Mouse (Mus musculus): ENCODE results near the gene Kcnd3. TPM values are rescaled to one million over a fixed set of nuclear protein-coding genes. Genes with fewer than 3 reads are reported as not detected.

Gene Kcnd3
- total RNA-seq, 2 experiments from 2014 or later = 0.70 to 0.88 TPM

GRCm38 (mm10) chr3:105520446-105520845 is 68.3 kb downstream of the Kcnd3 start:
- no peak for DNase-seq (ENCODE audit: low spot score in 2 of 2)

GRCm38 (mm10) chr3:105521178-105521631 is 69.1 kb downstream of the Kcnd3 start:
- DNase-seq (ENCODE audit: low spot score in 2 of 2) = no peak

GRCm38 (mm10) chr3:105521639-105522038 is 69.5 kb downstream of the Kcnd3 start:
- DNase-seq (ENCODE audit: low spot score in 2 of 2) = no peak

GRCm38 (mm10) chr3:105528860-105529259 is 76.7 kb downstream of the Kcnd3 start:
- DNase-seq (ENCODE audit: low spot score in 2 of 2) = no peak

- DNase-seq (ENCODE audit: low spot score in 2 of 2) = no peak
Measured at GRCm38 (mm10) chr3:105529700-105530099, 77.6 kb downstream of the Kcnd3 start.

GRCm38 (mm10) chr3:105530363-105531130 is 78.4 kb downstream of the Kcnd3 start:
- DNase-seq (ENCODE audit: low spot score in 2 of 2) = no peak

DNA sequence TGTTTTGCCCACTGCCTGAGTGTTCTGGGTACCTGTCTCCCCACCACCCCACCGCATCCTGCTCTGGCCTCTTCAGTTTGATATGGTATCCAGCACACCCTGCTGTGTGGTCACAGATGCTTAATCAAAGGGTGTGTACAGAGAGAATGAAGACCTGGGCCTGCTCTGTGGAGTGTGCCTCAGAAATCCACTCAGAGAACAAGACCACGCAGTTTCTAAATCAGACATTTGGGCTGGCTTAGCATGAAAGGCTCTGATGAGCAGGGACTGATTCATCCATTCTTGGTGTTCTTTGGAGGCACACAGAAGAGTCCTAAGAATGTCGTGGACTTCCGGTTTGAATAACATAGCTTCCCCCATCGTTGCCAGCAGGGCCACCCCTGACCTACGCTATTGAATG is 86.3 kb downstream of the Kcnd3 start:
- DNase-seq (ENCODE audit: low spot score in 2 of 2) = no peak

GRCm38 (mm10) chr3:105538819-105539607 is 86.9 kb downstream of the Kcnd3 start:
- no peak for DNase-seq (ENCODE audit: low spot score in 2 of 2)

DNA sequence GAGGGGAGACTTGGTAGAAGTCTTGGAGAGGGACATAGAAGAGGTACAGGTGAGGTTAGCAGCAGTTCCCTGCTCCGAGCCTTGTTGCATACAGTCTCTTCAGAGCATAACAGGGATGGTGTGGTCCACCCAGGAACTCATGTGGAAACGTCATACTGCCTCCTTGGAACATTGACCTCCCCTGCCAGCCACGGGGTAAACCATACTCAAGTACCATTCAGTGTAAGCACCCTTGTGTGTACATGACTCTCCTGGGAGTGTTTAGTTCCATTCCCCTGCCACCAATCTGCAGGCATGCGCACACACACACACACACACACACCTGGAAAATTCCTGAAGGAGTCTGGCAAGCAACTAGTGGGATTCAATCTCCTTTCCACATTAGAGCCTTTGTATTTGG is 90.6 kb downstream of the Kcnd3 start:
- no peak for DNase-seq (ENCODE audit: low spot score in 2 of 2)

DNA sequence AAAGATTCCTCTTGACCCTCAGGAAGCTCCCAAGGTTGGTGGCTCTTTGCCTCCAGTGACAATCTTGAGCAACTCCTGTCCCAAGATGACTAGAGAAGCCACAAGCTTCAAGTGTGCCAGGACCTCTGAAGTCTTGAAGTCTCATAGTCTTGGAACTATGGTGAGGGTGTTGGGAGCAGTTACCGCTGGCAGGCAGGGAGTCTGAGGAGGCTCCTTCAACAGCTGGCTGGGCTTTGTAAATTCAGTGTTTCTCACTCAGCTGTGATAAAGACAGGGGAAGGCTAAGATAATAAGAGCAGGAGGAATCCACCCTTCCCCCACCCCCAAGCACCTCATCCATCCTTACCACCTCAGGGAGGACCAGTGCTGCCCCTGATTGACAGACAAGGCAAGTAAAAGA is 92.0 kb downstream of the Kcnd3 start:
- DNase-seq (ENCODE audit: low spot score in 2 of 2) = no peak

- DNase-seq (ENCODE audit: low spot score in 2 of 2) = no peak
Measured at GRCm38 (mm10) chr3:105546611-105547071, 94.5 kb downstream of the Kcnd3 start.

- DNase-seq (ENCODE audit: low spot score in 2 of 2) = no peak
Measured at GRCm38 (mm10) chr3:105548074-105548771, 96.1 kb downstream of the Kcnd3 start.

GRCm38 (mm10) chr3:105559456-105559855 is 107.3 kb downstream of the Kcnd3 start:
- no peak for DNase-seq (ENCODE audit: low spot score in 2 of 2)

DNA sequence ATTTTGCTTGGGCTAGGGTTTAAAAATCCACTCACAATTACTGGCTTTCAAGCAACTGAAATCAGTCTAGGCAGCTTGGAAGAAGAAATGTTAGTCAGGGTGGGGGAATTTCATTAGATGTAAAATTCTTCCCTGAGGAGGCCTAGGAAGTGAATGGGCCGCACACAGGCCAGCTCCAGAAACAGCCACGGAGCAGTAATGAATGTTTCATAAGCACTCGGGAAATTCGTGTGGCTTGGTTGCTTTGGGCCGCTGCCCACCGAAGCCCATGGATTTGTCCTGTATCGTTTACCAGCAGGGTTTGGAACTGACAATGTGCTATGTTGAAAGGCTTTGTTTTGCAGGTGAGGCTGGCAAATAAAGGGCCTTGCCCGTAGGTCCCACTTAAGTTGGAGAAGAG is 114.8 kb downstream of the Kcnd3 start:
- DNase-seq (ENCODE audit: low spot score in 2 of 2) = no peak

GRCm38 (mm10) chr3:105567472-105567871 is 115.3 kb downstream of the Kcnd3 start:
- DNase-seq (ENCODE audit: low spot score in 2 of 2) = no peak

DNA sequence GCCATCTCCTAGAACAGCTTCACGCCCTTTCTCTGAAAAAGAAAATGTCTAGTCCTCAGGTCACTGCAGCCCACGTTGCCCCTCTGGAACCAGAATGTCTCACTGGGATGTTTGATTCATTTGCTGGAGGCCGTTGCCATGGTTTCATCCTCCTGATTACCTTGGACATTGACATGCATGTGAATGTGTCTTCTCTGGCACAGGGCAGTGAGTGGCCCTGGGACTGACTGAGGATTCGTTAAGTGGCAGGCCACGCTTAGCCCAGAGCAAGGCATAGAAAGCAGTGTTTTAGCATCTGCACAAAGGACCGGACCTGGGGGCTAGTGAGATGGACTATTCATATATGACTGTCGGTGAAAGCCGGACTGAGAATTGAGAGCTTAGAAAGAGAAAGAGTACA is 116.3 kb downstream of the Kcnd3 start:
- no peak for DNase-seq (ENCODE audit: low spot score in 2 of 2)

DNA sequence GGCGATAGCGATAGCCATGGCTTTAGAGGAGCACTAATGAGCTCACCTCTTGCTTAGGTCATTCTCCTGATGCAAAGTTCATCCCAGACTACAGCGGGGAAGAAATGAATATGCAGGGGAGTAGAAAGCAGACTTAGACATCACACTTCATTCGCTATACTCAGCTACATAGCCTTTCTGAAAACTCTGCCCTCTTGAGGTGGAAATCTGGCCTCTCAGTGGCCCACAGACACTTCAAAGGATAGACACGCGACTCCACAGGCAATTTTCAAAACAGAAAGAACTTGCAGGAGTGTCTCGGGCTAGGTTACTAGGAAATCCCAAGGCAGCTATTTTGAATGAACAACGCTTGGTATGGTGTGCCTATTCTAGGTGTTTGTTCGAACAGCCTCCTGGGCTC is 116.7 kb downstream of the Kcnd3 start:
- DNase-seq (ENCODE audit: low spot score in 2 of 2) = no peak

- no peak for DNase-seq (ENCODE audit: low spot score in 2 of 2)
Measured at GRCm38 (mm10) chr3:105569310-105569752, 117.2 kb downstream of the Kcnd3 start.

DNA sequence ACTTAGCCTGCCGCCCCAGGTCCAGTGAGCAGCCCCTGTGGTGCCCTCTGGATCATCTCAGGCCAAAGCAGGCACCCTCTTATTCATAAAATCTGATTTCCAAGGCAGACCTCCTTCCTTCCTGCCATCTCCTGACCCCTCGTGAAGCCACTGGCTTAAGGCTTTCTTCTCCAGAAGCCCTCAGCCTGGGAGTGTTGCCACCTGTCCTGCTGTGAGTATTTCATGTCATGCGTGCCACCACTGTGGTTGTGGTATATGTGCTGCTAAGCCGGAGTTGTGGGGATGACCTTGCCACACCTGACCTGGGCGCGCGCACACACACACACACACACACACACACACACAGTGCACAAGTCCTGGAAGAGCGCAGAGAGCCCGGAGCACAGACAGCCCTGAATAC is 117.8 kb downstream of the Kcnd3 start:
- no peak for DNase-seq (ENCODE audit: low spot score in 2 of 2)

DNA sequence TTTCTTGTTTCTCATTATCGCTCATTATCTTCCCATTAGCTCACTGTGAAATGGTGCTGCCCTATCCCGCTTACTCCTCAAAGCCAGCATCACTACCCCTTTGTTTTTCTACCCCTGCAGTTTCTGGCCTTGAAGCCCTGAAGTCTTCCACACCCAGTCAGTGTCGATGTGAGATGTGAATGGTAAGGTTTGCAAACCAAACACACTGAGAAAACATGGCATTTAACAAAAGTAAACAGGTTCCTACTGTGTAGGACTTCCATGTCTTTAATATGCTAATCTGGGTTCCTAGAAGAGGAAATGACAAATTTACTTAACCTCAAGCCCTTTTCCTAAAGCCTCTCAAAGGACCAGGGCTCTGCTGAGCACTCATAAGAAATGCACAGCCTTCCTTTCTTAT is 118.7 kb downstream of the Kcnd3 start:
- DNase-seq (ENCODE audit: low spot score in 2 of 2) = no peak

DNA sequence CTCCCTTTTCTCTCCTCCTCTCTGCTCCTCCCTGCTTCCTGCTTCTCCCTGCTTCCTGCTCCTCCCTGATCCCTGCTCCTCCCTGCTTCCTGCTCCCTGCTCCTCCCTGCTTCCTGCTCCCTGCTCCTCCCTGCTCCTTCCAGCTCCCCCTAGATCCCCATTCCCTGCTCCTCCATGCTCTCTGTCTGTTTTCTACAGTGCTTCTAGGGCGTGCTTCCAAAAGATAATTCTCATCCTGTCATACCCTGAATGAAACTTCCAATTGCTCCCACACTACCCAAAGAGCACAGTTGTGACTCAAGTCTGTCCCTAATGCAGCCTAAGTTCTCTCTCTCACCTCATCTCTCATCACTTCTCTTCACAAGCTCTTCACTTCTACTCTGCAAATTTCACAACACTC is 119.8 kb downstream of the Kcnd3 start:
- DNase-seq (ENCODE audit: low spot score in 2 of 2) = no peak

- DNase-seq (ENCODE audit: low spot score in 2 of 2) = no peak
Measured at GRCm38 (mm10) chr3:105573156-105573555, 121.0 kb downstream of the Kcnd3 start.

Measured in gastrocnemius, postnatal 4 days (tissue).